Mouse (Mus musculus): ENCODE results near the gene Sdk2.

Gene Sdk2

GRCm38 (mm10) chr11:113733631-113734364 is 333.0 kb downstream of the Sdk2 start:
- DNase-seq = no peak

- DNase-seq = no peak
Measured at GRCm38 (mm10) chr11:113731945-113732612, 334.8 kb downstream of the Sdk2 start.

GRCm38 (mm10) chr11:113730879-113731278 is 336.0 kb downstream of the Sdk2 start:
- DNase-seq = no peak

GRCm38 (mm10) chr11:113729917-113730316 is 336.9 kb downstream of the Sdk2 start:
- no peak for DNase-seq

- DNase-seq = no peak
Measured at GRCm38 (mm10) chr11:113729239-113729638, 337.6 kb downstream of the Sdk2 start.

GRCm38 (mm10) chr11:113727992-113728391 is 338.9 kb downstream of the Sdk2 start:
- no peak for DNase-seq

GRCm38 (mm10) chr11:113726994-113727888 is 339.6 kb downstream of the Sdk2 start:
- DNase-seq = no peak

Measured in right cerebral cortex, postnatal 14 days (tissue).